Mouse (Mus musculus) kidney, embryonic 16.5 days (tissue): ENCODE data around the gene Ddx28. TPM values are rescaled to one million over a fixed set of nuclear protein-coding genes. Genes with fewer than 3 reads are reported as not detected.

Experiments
- ATAC-seq: fragments of 200-750 bp; cut with Nextera tagmentation; 2 replicates; pipeline ENCODE4 v1.8.0; 2017; ENCODE audit warnings: moderate TSS enrichment; ENCODE audit not compliant: low FRiP score, low TSS enrichment
- H3K27ac ChIP-seq: fragments of 300-500 bp; sonication (generic); 2 replicates; pipeline ENCODE4 v1.5.1; 2014; ENCODE audit warnings: low read length
- H3K27me3 ChIP-seq: fragments of 300-500 bp; sonication (generic); 2 replicates; pipeline ENCODE4 v1.6.1; 2014; ENCODE audit warnings: low read length, control low read depth, mixed read lengths; ENCODE audit not compliant: insufficient read depth
- H3K36me3 ChIP-seq: fragments of 300-500 bp; sonication (generic); 2 replicates; pipeline ENCODE4 v1.6.1; 2014; ENCODE audit warnings: low read length, control low read depth, mixed read lengths; ENCODE audit not compliant: insufficient read depth
- H3K4me1 ChIP-seq: fragments of 300-500 bp; sonication (generic); 2 replicates; pipeline ENCODE4 v1.6.1; 2014; ENCODE audit warnings: low read length, control low read depth, mixed read lengths; ENCODE audit not compliant: insufficient read depth
- H3K4me2 ChIP-seq: fragments of 300-500 bp; sonication (generic); replicated peaks from 2 replicates; pipeline ENCODE4 v1.6.1; 2014; ENCODE audit warnings: low read depth, low read length
- H3K4me3 ChIP-seq: fragments of 300-500 bp; sonication (generic); 2 replicates; pipeline ENCODE4 v1.5.1; 2014; ENCODE audit warnings: mild to moderate bottlenecking, low read length
- H3K9ac ChIP-seq: fragments of 300-500 bp; sonication (generic); replicated peaks from 2 replicates; pipeline ENCODE4 v1.6.1; 2014; ENCODE audit warnings: low read length
- H3K9me3 ChIP-seq: fragments of 300-500 bp; sonication (generic); 2 replicates; pipeline ENCODE4 v1.6.1; 2016; ENCODE audit warnings: low read length, control low read depth
- WGBS: fragments of 180-500 bp; shearing (Covaris S2); extraction: QIAGEN DNeasy Blood & Tissue Kit; methylation state at CpG from one replicate; pipeline ENCODE4 v1.1.7; 2014; 5-methylcytosine and 5-hydroxymethylcytosine counted together
- polyA plus RNA-seq: library from polyadenylated mRNA; unstranded; fragments of >200 nt; fragmentation: Nextera tagmentation; extraction: Ambion mirVana; gene quantifications from 2 replicates; pipeline ENCODE4 v1.2.1, GENCODE M21; 2015

The Ddx28 gene
- 19.8 and 21.2 TPM in 2 replicates for polyA plus RNA-seq

DNA sequence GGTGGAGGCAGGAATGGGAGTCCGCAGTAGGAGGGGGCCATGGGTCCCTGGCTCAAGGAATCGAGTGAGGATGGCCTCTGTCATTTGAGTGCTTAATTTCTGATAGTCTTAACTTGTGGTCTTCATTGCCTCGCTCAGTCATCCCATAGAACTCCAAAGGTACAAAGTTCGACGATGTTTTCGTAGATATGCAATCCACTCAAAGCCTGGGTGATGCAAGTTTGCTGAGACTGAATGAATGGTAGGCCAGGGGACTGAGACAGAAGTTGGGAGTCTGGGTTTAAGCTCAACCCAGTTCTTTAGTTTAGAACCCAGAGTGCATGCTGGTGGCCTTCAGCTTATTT, at the start of gene Ddx28:
TSS of gene Ddx28 (minus strand) at position 240 of the 344 bp plus-strand sequence.
- ATAC-seq, result no peak
- peak within 1 kb of the TSS; percentile 98 for H3K4me2 ChIP-seq
- 2% methylated on average over 6 of the region's 6 CpGs for WGBS

DNA sequence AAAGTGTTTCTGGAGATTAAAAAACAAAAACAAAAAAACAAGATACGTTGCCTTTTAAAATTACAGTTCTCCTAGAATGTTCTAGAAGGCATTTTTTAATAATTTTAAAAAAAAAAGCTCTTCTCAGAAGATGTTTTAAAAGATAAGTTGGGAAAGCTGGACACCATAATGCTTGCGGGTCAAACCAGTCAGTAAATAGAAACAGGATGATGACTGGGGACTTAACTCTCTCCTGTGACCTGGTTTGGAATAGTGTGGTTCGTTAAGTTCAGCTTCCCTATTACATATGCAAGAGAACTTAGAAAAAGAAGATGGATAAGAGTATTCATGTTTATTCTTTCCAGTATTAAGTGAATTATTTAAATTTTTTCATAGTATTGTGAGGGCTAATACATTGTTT, 48.8 kb upstream of the Ddx28 start:
- Histone ChIP-seq H3K4me3 (peak overlapping the region; percentile 89), H3K27ac (no peak overlapping the region)
- no peak for ATAC-seq

More for the DNA sequence above, at the start of gene Ddx28:
- Histone ChIP-seq H3K27me3 (no peaks in the 10 kb centered on the region), H3K27ac (peak within 1 kb of the TSS; percentile 67; the same call in 1 of the 2 replicates), H3K4me3 (peak within 1 kb of the TSS; percentile 92), H3K4me1 (peaks cover 13% of the 10 kb centered on the region), H3K36me3 (0 out of 2 replicates have a peak, but pooled peaks cover 7% of the 10 kb centered on the region), H3K9me3 (no peaks in the 10 kb centered on the region), H3K9ac (peak within 1 kb of the TSS; percentile 88)

DNA sequence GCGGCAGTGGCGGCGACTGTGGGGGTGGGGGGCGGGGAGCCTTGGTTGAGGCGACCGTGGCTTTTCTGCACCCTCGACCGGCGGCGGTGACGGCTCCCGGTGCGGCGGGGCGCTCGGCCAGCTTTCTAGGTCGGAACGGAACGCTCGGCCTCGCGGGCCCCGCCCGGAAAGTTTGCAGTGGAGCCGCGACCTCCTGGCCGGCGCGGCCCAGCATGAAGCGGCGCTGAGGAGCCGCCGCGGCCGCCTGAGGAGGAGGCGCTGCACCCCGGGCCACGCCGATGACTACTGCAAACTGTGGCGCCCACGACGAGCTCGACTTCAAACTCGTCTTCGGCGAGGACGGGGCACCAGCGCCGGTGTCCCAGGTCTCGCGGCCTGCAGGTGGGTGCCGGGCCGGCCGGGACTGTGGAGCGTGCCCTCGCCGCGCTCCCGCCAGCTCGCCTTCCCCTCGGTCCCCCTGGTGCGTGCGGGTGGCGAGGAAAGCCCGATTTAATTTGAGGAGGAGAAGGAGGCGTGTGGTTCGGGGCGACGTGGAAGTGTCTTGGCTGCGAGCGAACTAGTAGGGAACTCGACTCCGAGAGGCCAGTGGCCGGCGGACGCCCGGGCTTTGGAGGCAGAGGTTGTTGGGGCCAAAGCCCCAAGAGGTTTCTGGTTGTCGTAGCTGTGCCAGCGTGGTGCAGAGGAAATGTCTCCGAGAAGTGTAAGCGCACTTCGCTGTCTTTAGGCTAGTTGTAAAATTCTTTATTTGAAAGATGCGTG, 48.1 kb upstream of the Ddx28 start:
- H3K4me1 ChIP-seq, result peaks cover 22% of the 10 kb centered on the region
- peak overlapping the region; percentile 90 for H3K27ac ChIP-seq
- H3K4me3 ChIP-seq, result peak overlapping the region; percentile 89
- WGBS, result under 1% methylated on average over 78 of the region's 83 CpGs
- ATAC-seq, result peak; percentile 82
- H3K9me3 ChIP-seq, result no peaks in the 10 kb centered on the region
- peak overlapping the region; percentile 81 for H3K9ac ChIP-seq
- H3K4me2 ChIP-seq, result peak overlapping the region; percentile 53
- H3K27me3 ChIP-seq, result no peaks in the 10 kb centered on the region
- H3K36me3 ChIP-seq, result no peaks in the 10 kb centered on the region

More for the DNA sequence above, 48.8 kb upstream of the Ddx28 start:
- Histone ChIP-seq H3K27me3 (no peaks in the 10 kb centered on the region), H3K4me2 (peak overlapping the region; percentile 53), H3K4me1 (peaks cover 22% of the 10 kb centered on the region), H3K36me3 (no peaks in the 10 kb centered on the region), H3K9me3 (no peaks in the 10 kb centered on the region), H3K9ac (no peak overlapping the region; the same call in 1 of the 2 replicates)
- 7% methylated on average over 3 of the region's 3 CpGs for WGBS

DNA sequence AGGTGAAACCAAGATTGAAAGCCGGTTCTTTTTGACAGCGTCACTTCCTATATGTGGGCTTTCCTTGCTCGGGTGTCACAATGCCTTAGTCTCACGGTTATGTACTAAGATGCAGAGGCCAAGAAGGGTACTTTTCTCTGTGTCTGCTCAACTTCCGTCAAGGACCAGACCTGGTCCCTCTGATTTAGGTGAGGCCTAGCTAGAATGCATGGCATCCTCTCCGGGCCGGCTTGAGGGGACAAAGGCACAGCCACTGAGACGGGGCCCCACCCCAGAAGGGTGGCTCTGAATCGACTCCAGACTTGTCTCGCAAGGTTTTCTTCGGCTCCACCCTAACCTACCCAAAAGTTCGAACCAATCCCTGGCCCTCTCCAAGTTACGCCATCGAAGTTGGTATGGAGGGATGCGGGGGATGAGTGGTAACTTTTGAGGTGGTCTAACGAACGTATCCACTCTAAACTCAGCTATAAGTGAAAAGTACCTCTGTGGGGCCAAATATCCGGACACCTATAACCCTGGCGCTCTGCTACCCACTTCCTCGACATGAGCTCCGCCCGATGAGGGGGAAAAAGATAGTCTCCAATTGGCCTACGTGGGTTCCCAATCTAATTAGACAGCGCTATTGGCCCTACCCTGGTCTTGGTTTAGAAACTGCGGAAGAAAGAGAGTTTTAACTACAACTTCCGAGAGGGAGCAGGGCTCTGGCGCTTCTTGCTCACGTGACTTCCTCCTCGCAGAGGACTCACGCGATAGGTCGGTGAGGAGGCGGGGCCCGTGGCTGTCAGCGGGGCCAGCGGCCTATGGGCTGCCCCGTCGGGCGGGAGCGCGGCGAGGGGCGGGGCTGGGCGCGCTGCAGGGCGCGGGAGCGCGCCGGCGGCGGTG, 47.3 kb upstream of the Ddx28 start, which contains the start of gene Nfatc3:
TSS of gene Nfatc3 (plus strand) at position 110 of the 882 bp plus-strand sequence.
- Histone ChIP-seq H3K4me2 (peak within 1 kb of the TSS; percentile 77), H3K27ac (peak within 1 kb of the TSS; percentile 91), H3K9ac (peak within 1 kb of the TSS; percentile 81), H3K4me1 (peaks cover 24% of the 10 kb centered on the region), H3K27me3 (no peaks in the 10 kb centered on the region), H3K9me3 (no peaks in the 10 kb centered on the region), H3K4me3 (peak within 1 kb of the TSS; percentile 89), H3K36me3 (no peaks in the 10 kb centered on the region)
- under 1% methylated on average over 52 of the region's 52 CpGs for WGBS
- peak; percentile 97 for ATAC-seq

DNA sequence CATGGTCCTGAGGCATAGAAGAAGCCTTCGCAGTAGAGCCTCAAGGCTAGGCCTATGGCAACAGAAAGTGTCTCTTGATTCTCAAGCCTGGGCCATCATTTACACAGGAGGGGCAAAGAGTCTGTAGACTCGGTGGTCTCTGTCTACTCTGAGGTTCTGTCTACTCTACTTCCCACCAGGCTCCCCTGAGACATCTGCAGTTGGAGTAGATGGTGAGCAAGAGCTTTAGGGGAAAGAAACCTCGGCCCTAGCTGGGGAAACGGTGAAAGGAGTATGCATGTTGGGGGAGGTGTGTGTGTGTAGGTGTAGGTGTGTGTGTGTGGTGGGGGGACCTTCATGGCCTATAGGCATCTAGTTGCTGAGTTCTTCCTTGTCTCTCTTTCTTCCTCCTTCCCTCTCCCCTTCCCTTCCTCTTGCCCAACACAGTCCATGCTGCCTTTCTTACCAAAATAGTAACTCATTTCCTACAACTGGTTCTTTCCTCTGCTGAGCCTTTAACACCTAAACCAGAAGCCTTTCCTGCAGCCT, 44.8 kb upstream of the Ddx28 start:
- Histone ChIP-seq H3K4me2 (no peak overlapping the region), H3K4me3 (no peak overlapping the region), H3K4me1 (peaks cover 16% of the 10 kb centered on the region), H3K9ac (no peak overlapping the region), H3K27ac (no peak overlapping the region), H3K27me3 (no peaks in the 10 kb centered on the region), H3K9me3 (no peaks in the 10 kb centered on the region), H3K36me3 (peaks cover 8% of the 10 kb centered on the region; the same call in 1 of the 2 replicates)
- ATAC-seq, result no peak
- WGBS, result 84% methylated on average over 4 of the region's 4 CpGs

DNA sequence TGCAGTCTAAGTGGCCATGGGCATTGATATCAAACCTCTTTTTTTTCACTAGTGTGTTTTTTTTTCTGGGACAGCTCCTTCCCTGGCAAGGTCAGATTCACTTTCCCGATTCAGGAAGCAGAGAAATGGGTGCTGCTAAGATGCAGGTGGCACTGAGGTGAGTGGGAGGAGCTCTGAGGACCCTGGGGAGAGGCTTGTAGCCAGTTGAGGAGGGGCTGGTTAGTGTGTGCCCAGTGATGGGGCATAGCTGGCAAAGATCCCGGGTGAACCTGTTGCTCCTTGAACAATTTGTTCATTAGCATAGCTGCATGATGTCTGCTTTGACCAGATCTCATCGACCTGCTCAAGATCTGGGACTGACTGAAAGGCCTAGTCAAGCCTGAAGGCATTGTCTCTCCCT, 43.4 kb upstream of the Ddx28 start:
- no peak overlapping the region for H3K4me3 ChIP-seq
- no peak overlapping the region for H3K9ac ChIP-seq
- H3K4me1 ChIP-seq, result peaks cover 8% of the 10 kb centered on the region
- H3K27ac ChIP-seq, result no peak overlapping the region
- H3K4me2 ChIP-seq, result no peak overlapping the region
- H3K36me3 ChIP-seq, result peaks cover 12% of the 10 kb centered on the region
- 50% methylated on average over 3 of the region's 3 CpGs for WGBS
- H3K27me3 ChIP-seq, result no peaks in the 10 kb centered on the region
- no peak for ATAC-seq
- H3K9me3 ChIP-seq, result no peaks in the 10 kb centered on the region

DNA sequence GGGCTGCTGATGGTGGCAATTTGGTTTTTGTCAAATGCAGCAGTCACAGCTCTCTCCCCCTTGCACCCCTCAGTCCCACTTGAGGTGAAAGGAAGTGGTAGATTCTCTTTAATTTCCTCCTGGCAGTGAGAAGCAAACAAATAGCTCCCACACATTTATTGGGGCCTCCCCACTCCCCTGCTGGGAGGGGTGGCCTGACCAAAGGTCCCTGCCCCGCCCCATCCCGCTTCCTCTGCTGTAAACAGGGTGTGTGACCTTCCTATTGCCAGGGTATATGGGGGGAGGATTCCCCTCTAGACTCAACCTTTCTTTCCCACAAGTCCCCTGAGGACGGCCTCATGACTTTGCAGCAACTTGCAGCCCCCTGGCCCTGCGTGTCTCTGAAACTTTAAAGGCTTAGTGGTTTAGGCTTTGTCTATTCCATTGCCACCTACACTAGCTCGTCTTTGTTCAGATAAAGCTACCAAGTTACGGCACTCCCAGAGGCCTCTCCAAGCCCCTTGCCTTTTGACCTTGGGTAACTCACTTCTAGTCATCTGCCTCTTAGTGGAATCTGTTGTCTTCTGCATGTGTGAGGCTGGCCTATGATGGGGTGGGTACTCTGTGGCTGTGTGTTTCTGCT, 42.6 kb upstream of the Ddx28 start:
- H3K9me3 ChIP-seq, result no peaks in the 10 kb centered on the region
- H3K9ac ChIP-seq, result no peak overlapping the region
- 36% methylated on average over 6 of the region's 6 CpGs for WGBS
- no peaks in the 10 kb centered on the region for H3K27me3 ChIP-seq
- no peak overlapping the region for H3K27ac ChIP-seq
- no peak overlapping the region for H3K4me3 ChIP-seq
- H3K4me1 ChIP-seq, result peaks cover 8% of the 10 kb centered on the region
- H3K36me3 ChIP-seq, result peaks cover 15% of the 10 kb centered on the region
- H3K4me2 ChIP-seq, result no peak overlapping the region
- ATAC-seq, result no peak

DNA sequence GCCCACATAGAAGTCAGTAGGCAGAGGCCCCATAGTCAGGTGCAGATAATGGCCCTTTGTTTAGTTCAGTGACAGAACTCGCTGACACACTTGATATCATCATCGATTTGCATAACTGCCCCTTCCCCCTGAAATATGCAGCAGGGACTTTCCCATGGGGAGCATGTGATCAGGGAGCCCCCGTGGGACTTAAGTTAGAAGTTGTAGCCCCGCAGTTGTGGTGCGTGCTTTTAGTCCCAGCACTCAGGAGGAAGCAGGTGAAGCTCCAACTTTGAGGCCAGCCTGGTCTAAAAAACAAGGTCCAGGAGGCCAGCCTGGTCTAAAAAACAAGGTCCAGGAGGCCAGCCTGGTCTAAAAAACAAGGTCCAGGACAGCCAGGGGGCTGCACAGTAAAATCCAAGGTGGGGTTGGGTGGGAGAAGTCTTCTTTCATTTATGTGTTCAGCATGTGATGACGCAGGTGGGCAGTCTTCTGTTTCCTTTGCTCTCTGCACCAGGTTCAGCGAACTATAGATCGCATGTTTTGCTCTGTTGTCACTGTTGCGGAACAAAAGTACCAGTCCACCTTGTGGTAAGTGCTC, 40.9 kb upstream of the Ddx28 start:
- Histone ChIP-seq H3K4me2 (no peak overlapping the region), H3K9ac (no peak overlapping the region), H3K4me3 (no peak overlapping the region), H3K27ac (no peak overlapping the region), H3K9me3 (no peaks in the 10 kb centered on the region), H3K4me1 (peaks cover 3% of the 10 kb centered on the region; the same call in 1 of the 2 replicates), H3K27me3 (no peaks in the 10 kb centered on the region), H3K36me3 (peaks cover 15% of the 10 kb centered on the region)
- ATAC-seq, result no peak
- 86% methylated on average over 9 of the region's 9 CpGs for WGBS

DNA sequence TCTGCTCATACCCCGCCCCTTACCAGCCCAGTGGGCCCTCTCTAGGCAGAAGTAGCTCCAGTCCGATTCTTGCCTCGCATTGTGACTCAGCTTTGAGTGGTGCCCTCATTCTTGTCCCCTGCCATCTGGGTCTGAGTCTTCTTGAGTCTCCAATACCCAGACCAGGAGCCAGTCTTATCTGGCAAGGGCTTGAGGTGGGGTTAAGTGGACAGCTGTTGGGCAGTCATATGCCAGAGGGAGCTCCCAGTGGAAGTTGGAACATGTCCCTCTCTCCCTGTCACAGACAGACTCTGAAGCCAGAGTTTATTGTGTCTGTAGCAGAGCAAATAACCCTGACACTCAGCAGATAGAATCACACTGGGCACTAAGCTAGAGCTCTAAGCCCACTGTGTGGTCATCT, 39.4 kb upstream of the Ddx28 start:
- WGBS, result 91% methylated on average over 3 of the region's 3 CpGs
- Histone ChIP-seq H3K4me2 (no peak overlapping the region), H3K9me3 (no peaks in the 10 kb centered on the region), H3K27me3 (no peaks in the 10 kb centered on the region), H3K36me3 (peaks cover 15% of the 10 kb centered on the region), H3K4me3 (no peak overlapping the region), H3K27ac (no peak overlapping the region), H3K4me1 (peaks cover 3% of the 10 kb centered on the region; the same call in 1 of the 2 replicates), H3K9ac (no peak overlapping the region)
- ATAC-seq, result no peak
